Mouse (Mus musculus): ENCODE measurements around the gene Trim71.
A peak's percentile ranks its signal among the peaks of the same experiment; 100 is the strongest.

Trim71 gene

DNA sequence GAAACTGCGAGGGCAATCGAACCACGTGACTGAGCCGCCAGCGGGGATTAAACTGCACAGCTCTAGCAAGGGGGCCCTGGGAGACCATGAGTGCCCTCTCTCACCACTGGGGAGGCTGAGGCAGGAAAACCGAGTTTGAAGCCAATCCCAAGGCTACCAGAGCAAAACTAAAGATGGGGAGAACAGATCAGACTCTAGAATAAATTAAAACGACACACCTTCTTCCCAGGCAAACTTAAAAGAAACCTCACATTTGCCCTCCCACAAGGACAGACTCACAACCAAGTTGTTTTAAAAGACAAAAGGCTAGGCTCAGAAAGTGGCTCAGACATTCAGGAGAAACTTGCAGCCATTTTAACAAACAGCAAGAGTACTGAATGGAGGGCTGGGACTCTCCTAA lies 7.1 kb downstream of the Trim71 start:
- DNase-seq (ENCODE audit: low spot score) = no peak

DNA sequence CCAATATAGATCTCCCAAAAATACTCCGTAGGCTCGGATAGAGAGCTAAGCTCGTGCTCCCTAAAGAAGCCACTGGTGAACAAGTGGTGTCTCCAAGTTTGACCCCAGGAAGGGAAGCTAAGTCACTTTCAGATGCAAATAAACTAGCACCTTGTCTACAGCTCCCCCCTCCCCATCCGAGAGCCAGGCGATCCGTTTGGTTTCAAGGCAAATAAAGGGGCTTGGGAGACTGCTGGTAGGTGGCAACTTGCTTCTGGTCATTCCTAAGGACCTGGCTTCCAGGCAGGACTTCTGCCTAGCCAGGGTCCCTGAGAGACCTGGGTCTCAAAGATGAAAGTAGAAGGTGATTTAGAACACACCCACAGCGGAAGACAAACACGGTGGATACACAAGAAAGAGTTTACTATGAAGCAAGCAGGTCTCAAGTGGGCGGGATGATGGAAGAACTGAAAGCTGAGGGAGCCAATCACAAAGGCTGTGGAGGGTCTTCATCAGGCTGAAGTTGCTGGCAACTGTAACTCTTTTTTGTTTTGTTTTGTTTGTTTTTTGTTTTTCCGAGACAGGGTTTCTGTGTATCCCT lies 7.8 kb downstream of the Trim71 start:
- no peak for DNase-seq (ENCODE audit: low spot score)

DNA sequence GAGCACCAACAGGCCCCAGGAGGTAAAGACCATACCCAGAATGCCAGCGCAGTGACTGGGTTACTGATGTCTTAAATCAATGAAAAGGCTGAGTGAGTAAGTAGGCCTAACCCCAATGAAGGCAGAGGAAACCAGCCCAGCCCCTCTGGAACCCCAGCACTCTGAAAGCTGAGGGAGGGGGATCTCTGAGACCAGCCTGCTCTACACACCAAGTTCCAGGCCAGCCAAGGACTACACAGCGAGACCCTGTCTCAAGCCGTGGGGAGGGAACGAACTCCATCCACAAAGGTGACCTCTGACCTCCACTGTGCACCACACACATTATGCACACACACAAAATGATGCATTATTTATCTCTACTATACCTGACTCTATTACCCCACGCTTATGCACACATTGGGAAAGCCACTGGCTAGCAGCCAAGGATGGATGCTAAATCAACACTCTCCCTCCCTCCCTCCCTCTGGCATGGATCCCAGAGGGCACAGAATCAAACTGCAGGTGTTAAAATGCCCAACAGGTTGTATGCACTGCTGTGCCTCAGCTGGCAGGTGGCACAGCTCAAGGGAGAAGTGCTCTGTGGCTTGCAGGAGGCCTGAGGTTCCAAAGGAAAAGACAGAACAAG lies 9.7 kb downstream of the Trim71 start:
- DNase-seq (ENCODE audit: low spot score) = no peak

DNA sequence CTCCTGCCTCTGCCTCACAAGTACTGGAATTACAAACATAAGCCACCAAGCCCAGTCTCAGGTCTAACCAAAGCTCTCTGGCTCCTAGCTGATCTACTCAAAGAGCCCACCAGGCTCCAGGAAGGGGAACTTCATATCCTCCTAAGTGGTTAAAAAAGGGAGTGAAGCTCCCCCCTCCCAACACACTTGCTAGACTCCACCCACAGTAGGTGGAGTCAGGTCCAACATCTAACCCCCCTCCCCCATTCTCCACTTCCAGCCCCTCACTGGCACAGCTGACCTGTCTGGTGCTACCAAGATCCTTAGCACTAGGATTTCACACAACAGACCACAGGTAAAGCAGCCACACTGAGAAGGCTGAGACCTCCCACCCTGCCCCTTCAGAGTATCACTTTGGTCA lies 10.3 kb downstream of the Trim71 start:
- no peak for DNase-seq (ENCODE audit: low spot score)

DNA sequence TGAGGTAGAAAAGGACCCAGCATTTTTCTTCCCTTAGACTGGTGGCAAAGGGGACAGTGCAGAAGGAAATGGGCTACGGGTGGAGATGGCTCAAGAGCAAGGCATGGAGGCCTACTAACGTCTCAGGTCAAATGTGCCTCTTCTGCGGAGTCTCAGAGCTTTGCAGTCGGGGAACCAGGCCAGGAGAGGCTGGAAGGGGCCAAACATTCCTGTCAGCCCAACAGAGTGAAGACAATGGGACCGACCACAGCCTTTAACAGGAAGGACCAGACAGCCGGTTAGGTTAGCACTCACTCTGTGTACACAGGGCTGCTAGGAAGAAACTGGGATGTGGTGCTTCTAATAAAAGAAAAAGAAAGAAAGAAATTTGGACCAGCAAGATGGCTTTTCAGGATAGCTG lies 14.1 kb downstream of the Trim71 start:
- no peak for DNase-seq (ENCODE audit: low spot score)

DNA sequence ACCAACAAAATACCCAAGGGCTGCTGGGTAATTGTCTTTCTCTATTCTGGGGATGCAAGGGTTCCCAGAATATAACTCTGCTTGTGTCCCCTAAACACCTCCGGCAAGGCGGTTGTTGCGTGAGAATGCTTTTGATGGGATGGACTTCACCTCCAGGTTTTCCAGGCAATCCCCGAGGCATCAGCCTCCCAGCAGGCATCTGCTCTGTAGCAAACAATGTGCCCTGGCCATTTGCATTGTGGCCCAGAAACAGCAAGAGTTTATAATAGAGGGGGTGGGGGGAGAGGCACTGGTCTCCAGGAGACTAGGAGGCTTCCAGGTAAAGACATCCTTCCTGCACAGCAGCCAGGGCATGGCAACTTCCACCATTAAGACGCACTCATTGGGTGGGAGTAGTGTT lies 15.1 kb downstream of the Trim71 start:
- DNase-seq (ENCODE audit: low spot score) = peak; percentile 78

DNA sequence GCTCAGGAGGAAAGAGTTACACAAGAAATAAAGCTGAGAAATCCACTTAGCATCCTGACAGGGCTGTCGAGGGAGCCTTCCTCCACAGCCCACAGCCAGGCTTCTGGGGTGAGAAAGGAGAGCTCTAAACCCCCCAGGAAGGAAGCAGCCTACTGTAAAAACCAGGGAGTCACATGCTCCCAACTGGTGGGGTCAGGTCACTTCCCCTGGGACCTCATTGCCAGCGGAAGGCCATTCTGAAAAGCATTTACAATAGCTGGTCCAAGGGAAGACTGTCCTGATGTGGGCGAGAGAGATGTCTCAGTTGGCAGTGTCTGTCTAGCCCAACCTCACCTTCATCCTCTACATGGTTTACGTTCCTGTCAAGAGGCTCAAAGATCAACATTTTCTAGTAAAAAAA lies 15.7 kb downstream of the Trim71 start:
- DNase-seq (ENCODE audit: low spot score) = no peak

DNA sequence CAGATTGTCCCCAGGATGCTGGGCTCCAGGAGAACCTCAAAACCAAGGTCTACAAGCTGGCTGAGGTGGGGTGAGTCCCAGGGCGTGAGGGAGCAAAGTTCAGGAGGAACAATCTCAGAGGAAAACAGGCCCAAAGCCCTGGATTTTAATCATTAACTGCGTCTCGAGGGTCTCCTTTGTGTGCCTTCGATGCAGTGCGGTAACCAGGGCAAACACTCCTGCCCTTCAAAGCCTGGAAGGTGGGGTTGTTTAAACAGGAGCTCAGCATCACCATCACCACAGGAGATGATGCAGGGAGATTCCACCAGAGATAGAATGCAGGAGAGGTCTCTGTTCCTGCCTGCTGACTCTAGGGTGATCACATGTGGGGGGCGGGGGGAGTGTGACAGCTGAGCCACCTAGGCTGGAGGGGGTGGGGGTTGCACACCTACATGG lies 16.5 kb downstream of the Trim71 start:
- no peak for DNase-seq (ENCODE audit: low spot score)

DNA sequence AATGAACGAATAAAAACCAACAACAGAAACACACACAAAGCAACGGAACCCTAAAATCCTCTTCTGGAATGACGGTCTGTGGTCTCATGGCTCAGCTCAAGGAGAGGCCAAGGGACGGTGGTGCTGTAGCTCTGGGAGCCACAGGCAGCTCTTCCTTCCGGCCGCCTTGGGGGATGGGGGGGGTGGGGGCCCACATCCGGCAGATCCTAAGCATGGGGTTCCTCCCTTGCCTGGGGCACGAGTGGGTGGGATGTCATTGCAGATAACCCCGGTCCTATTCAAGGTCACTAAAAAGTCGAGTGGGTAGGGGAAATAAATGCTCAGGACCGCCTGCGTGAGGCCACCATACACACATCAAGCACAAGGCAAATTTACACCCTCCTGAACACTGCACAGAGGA lies 17.4 kb downstream of the Trim71 start:
- no peak for DNase-seq (ENCODE audit: low spot score)

DNA sequence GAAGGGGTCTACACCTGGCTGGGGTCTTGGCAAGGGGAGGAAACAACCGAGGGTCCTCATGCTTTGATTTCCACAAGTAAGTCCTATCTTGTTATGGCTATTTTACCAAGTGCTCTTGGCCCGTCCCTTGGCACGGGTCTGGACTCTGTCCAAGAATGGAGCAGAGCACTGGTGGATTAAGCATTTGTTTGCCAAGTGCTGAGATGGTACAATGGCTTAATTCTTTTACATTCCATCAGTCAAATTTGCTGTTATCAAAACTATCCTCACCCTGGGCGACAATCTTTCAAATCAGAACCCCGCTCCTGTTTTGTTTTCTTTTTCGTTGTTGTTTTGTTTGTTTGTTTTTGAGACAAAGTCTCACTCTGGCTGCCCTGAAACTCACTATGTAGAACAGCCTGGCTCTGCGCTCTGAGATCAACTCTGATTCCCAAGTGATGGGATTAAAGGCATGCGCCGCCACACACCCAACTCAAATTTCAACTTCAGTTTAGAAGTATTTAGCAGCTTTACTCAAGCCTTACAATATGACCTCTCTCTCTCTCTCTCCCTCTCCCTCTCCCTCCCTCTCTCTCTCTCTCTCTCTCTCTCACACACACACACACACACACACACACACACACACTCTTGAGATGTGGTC lies 19.3 kb downstream of the Trim71 start:
- no peak for DNase-seq (ENCODE audit: low spot score)

DNA sequence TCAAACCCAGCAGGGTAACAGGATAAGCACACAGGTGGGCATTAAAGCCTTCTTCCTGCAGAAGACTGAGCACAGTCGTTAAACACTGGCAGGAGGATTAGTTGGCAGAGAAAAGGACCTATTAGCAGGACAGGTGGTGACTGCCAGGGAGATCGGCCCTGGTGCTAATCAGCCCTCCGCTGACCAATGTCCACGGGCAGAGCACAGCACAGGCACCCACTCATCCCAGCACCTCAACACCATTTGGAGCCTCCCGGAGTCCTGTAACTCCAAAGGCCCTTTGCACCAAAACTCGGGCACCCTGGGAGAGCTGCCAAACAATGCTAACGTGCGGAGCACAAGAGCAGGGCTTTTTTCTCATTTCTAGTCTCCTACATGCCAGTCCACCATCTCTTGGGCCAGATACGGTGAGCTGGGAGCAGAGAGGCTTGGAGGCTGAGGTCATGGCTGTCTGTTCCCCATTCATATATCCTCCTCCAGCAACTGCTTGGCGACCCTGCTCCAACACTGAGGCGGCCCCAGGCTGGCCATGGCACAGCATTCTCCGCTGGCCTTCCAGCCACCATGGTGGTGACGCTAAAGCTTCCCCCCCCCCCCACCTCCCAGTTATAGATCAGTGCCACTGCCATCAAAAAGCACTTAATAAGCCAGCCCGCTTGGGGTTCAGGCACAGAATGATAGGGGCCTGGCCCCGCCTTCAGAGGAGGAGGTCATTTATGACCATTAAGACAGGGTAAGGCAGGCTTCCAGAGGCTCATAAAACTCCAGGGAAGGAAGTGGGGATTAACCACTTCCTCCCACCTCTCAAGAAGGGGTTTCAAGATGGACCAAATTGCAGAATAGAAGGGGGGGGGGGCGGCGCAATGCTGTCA lies 20.1 kb downstream of the Trim71 start:
- no peak for DNase-seq (ENCODE audit: low spot score)

DNA sequence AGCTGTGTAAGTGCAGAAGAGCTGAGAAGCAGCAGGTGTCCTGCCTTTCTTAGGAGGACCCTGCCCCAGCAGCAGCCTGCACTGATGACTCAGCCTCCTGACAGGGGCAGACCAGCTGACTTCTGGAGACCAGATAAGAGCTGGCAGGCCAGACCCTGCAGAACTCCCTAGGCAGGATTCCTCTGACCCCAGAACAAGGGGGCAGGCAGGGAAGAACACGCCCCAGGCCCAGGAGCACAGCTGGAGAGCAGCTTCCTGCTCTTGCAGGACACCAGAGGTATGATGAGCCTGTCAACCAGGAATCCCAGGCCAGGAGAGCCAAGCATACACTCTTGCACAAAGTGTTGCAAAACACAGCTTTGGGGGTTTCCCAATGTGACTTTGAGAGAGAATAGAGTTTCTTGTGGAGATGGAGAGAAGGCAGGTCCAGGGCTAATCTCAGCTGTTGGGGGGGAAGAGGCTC lies 22.9 kb downstream of the Trim71 start:
- peak; percentile 66 for DNase-seq (ENCODE audit: low spot score)

DNA sequence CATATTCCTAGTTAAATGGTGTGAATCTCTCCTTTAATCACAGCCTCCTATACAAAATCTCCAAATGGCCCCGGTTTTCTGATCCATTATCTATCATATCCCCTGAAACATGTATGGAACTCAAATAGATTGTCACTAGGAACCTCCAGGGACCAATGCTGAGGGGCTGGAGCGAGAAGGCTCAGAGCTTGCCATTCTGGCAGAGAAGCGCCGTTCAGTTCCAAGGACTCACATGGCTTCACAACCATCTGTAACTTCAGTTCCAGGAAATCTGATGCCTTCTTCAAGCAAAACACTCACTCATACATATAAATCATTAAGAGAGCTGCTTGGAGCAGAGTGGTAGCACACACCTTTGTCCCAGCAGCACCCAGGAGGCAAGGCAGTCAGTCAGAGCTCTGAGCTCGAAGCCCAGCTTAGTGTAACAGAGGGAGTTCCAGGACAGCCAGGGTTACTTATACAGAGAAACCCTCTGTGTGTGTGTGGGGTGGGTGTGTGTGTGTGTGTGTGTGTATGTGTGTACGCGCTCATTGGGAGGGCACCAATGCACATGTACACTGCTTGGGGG lies 25.1 kb downstream of the Trim71 start:
- DNase-seq (ENCODE audit: low spot score) = peak; percentile 30

DNA sequence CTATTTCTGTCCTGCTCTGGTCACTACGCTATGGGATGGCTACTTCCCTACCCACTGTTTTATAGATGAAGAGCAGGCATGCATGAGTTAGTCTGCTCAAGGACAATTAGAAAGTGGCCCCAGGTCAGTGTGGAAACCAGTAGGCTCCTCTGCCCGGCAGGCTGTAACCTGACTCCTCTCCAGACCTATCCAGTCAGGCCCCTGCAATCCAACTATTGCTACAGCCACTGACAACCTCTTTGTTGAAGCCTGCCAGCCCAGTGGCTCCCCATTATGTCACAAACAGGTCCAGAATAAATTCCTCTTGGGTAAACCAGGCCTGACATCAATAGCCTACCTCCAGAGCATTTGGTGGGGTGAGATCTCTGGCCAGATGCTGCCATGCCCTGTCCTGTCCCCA lies 27.5 kb downstream of the Trim71 start:
- peak; percentile 88 for DNase-seq (ENCODE audit: low spot score)

DNA sequence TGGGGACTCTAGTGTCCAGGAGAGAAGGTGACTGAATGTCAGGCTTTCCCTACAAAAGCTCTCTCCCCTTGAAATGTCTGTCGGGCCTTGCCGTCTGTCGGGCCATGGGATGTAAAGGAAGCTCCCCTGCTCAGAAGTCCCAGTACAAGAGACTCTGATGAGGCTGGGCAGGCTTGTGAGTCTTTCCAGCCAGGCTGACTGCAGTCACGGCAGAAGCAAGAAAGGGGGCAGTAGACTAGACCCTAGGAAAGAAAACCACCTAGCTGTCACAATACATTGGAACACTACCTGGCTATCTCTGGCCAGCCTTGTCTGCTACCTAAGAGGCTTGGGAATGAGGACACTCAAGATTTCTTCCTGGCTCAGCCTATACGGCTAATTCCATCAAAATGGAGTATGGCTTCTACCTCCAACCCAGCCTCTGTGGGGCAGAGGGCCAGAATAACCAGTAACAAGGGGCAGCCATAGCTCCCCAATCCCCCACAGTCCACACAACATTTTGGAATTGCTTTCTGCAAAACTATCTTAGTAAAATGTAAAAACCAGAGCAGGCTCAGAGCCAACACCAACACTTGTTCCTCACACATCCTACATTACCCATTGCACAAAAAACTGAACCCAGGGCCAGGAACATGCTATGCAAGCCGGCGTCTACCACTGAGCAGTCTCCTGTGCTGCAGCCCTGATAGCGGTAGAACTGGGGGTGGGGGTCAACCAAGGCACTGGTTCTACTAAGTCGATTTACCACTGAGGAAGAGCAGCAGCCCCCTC lies 29.2 kb downstream of the Trim71 start:
- no peak for DNase-seq (ENCODE audit: low spot score)

DNA sequence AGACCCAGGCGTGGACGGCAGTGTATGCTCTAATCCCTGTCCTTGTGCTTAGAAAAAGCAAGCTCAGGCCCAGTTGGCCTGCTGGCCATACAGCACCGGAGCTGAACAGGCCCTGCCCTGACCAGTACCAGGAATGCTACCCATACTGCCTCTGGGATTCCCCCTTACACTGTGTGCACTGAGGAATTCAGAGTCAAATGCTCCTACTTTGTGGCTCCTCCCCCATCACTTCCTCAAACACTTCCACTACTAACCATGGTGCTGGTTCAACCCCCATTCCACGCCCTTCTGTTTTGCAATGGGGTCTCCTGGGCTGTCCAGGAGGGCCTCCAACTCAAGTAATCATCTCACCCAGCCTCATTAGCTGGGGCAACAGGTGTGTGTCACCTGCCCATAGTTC lies 30.3 kb downstream of the Trim71 start:
- DNase-seq (ENCODE audit: low spot score) = no peak

DNA sequence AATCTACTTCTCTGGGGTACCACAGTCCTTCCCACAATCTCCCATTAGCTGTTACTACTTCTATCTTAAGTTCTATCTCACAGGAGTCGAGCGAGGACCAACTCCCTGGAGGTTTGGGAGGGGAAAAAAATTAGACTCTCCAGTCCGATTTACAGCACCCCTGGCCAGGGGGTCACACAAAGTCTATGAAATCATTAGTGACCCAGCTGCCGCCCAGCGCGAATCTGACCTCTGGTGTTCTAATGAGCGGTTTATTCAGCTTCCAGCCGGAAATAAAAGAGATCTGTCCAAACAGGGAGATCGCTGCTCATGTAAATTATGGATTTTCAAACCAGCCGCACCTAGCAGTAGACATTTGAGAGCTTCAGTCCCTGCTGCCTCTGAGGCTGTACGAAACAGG lies 32.9 kb downstream of the Trim71 start:
- peak; percentile 40 for DNase-seq (ENCODE audit: low spot score)

DNA sequence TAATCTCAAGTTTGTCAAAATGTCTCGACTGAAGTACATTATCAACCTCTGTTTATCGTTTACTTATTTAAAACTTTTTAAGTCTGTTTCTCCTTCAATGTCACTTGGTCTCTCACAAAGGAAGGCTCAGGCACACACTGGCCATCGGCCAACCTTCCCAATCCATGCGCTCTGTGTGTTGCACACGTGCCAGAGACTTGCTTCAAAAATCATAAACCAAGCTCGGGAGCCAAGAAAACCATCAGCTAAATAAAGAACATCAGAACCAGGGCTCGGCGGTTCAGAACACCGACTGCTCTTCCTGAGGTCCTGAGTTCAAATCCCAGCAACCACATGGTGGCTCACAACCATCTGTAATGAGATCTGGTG lies 35.5 kb downstream of the Trim71 start:
- DNase-seq (ENCODE audit: low spot score) = no peak

DNA sequence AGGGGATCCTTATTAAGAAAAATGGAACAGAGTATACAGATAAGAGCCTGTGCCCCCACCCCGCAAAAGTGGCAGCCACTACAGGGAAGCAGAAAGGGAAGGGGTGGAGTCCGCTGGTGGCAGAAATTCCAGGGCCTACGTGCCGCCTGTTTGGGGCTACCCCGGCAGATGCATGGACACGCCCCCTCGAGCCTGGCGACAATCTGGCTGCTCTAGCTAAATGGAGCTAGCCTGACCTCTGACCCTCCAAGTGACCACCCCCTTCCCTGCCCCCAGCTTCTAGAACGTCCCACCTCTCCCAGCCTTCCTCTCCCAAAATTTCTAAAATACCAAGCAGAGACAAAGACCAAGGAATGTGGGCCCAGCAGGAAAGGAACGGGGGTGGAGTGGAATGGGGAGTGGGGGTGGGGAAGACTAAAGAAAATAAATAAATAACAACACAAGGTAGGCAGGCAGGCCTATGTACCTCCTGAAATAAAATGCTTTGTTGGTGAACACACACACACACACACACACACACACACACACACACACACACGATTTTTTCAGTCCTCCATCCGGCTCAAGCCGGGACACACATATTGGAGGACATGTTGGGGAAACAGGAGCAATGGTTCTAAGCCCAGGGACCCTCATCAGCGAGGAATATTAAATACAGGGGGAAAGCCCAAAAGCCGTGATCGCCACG lies 36.0 kb downstream of the Trim71 start:
- peak; percentile 98 for DNase-seq (ENCODE audit: low spot score)

DNA sequence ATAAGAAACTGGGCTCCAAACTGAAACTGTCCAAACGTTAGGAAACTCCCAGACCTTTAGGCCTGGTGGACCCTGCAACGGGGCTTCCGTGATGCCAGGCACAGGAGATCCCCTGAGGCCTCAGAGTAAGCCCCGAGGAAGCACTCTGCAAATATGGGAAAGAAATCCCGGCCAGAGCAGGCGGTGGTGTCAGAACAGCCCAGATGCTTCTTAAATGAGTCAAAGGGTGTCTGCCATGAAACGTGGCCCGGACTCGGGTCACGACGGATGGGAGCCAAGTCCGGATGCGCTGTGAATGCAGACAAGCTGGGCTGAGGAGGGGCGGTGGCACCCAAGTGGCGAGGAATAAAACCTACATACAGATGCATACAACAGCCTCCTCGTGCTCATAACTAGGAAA lies 37.1 kb downstream of the Trim71 start:
- peak; percentile 94 for DNase-seq (ENCODE audit: low spot score)

DNA sequence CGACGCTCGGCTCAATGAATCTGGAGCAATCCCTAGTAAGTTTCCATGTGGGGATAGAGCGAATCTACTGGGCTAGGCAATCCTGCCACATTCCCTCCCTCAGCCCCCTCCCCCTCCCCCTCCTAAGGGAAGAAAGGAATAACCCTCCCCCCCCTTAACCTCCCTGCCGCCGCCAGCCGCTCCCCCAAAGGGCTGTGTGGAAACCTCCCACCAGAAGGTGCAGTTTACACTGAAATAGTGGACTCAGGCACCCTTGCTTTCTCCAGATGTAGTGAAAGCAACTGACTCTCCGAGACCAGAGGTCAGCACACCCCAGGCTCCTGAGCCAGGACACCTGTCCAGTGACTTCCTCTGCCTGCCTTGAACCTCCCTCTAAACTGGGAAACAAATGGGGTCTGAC lies 37.6 kb downstream of the Trim71 start:
- DNase-seq (ENCODE audit: low spot score) = peak; percentile 70
